Mouse (Mus musculus) spleen, postnatal 10 days (tissue): ENCODE measurements around the gene Cdh23.

Source experiments
- DNase-seq, 2 experiments: peaks; one replicate each; pipeline ENCODE4 v3.0.0; 2021 to 2022; ENCODE audit warnings: low spot score in 2 of 2

The Cdh23 gene

GRCm38 (mm10) chr10:60400507-60401295, 295.6 kb downstream of the Cdh23 start:
- no peak for DNase-seq

- no peak for DNase-seq
Observed at GRCm38 (mm10) chr10:60399449-60399848, 296.8 kb downstream of the Cdh23 start, which contains the start of gene Gm17455. Gene Gm17455, plus strand, starts transcription at chr10:60399726.

GRCm38 (mm10) chr10:60398051-60398814, 298.1 kb downstream of the Cdh23 start:
- no peak for DNase-seq

GRCm38 (mm10) chr10:60395605-60396004, 300.7 kb downstream of the Cdh23 start:
- DNase-seq = no peak

GRCm38 (mm10) chr10:60394936-60395335, 301.4 kb downstream of the Cdh23 start:
- DNase-seq = no peak

GRCm38 (mm10) chr10:60391661-60392060, 304.6 kb downstream of the Cdh23 start:
- DNase-seq = no peak

- no peak for DNase-seq
Observed at GRCm38 (mm10) chr10:60390904-60391420, 305.3 kb downstream of the Cdh23 start.

GRCm38 (mm10) chr10:60390177-60390903, 305.9 kb downstream of the Cdh23 start:
- DNase-seq = no peak

- peak in 1 of 2 experiments; percentile 57 for DNase-seq
Observed at GRCm38 (mm10) chr10:60389447-60389865, 306.8 kb downstream of the Cdh23 start.

- peak in 1 of 2 experiments; percentile 50 for DNase-seq
Observed at GRCm38 (mm10) chr10:60388332-60388731, 308.0 kb downstream of the Cdh23 start.

- peak in 1 of 2 experiments; percentile 33 for DNase-seq
Observed at GRCm38 (mm10) chr10:60381142-60381925, 315.0 kb downstream of the Cdh23 start.

GRCm38 (mm10) chr10:60380229-60380628, 316.1 kb downstream of the Cdh23 start:
- no peak for DNase-seq

GRCm38 (mm10) chr10:60379419-60379957, 316.8 kb downstream of the Cdh23 start:
- no peak for DNase-seq

GRCm38 (mm10) chr10:60376704-60377103, 319.6 kb downstream of the Cdh23 start:
- DNase-seq = no peak

GRCm38 (mm10) chr10:60373937-60374578, 322.2 kb downstream of the Cdh23 start:
- DNase-seq = no peak

GRCm38 (mm10) chr10:60373543-60373936, 322.8 kb downstream of the Cdh23 start:
- no peak for DNase-seq

- DNase-seq = peak in 1 of 2 experiments; percentile 69
Observed at GRCm38 (mm10) chr10:60371596-60372386, 324.5 kb downstream of the Cdh23 start.

GRCm38 (mm10) chr10:60370601-60371061, 325.7 kb downstream of the Cdh23 start:
- peak in 1 of 2 experiments; percentile 64 for DNase-seq

- no peak for DNase-seq
Observed at GRCm38 (mm10) chr10:60370098-60370497, 326.2 kb downstream of the Cdh23 start.
